Mouse (Mus musculus): ENCODE results near the gene Zfp763. TPM values are rescaled to one million over a fixed set of nuclear protein-coding genes. Genes with fewer than 3 reads are reported as not detected.

Gene Zfp763
- total RNA-seq (2023) = 1 to 10 TPM in 1 of 2 experiments, under 1 TPM in 1; 0.84 to 1.5 TPM

GRCm38 (mm10) chr17:33032900-33033891, at the start of gene Zfp763:
Gene Zfp763 (minus strand): TSS chr17:33033402.

GRCm38 (mm10) chr17:33067958-33068357, 34.8 kb upstream of the Zfp763 start, which contains the start of gene 4921501E09Rik:
Gene 4921501E09Rik (minus strand): TSS chr17:33068058.

GRCm38 (mm10) chr17:32992699-32993474, 40.3 kb downstream of the Zfp763 start, which contains the start of gene Zfp952:
Gene Zfp952 (plus strand): TSS chr17:32993129.

Other genes with a start within 250 kb of the Zfp763 start
- gene Zfp871, start 245.1 kb downstream of the Zfp763 start, total RNA-seq (2023) = 10 to 100 TPM; 45.7 to 58.2 TPM
- not detected for gene Zfp811, start 223.5 kb downstream of the Zfp763 start, total RNA-seq (2023)
- 1 to 10 TPM; 1.8 to 3.5 TPM for gene Zfp799, start 203.1 kb downstream of the Zfp763 start, total RNA-seq (2023)
- gene Zfp870, start 141.8 kb downstream of the Zfp763 start, total RNA-seq (2023) = 1 to 10 TPM in 1 of 2 experiments, under 1 TPM in 1; 0.82 to 1.1 TPM
- gene Cyp4f14, start 116.1 kb downstream of the Zfp763 start, total RNA-seq (2023) = not detected
- gene Cyp4f13, start 86.0 kb downstream of the Zfp763 start, total RNA-seq (2023) = 10 to 100 TPM; 75.3 to 82.0 TPM
- 1 to 10 TPM; 6.0 to 8.0 TPM for gene Zfp472, start 67.6 kb downstream of the Zfp763 start, total RNA-seq (2023)
- 1 to 10 TPM; 4.2 to 4.4 TPM for gene Zfp952, start 40.3 kb downstream of the Zfp763 start, total RNA-seq (2023)
- gene 4921501E09Rik, start 34.7 kb upstream of the Zfp763 start, total RNA-seq (2023) = not detected
- 1 to 10 TPM; 1.8 to 2.8 TPM for gene Zfp563, start 55.9 kb upstream of the Zfp763 start, total RNA-seq (2023)
- not detected for gene Morc2b, start 106.3 kb upstream of the Zfp763 start, total RNA-seq (2023)
- gene Olfr55, start 135.0 kb upstream of the Zfp763 start, total RNA-seq (2023) = not detected
- gene Olfr239, start 157.9 kb upstream of the Zfp763 start, total RNA-seq (2023) = not detected
- gene Olfr1564, start 188.3 kb upstream of the Zfp763 start, total RNA-seq (2023) = not detected
- gene Zfp955a, start 221.7 kb upstream of the Zfp763 start, total RNA-seq (2023) = 1 to 10 TPM; 1.8 to 2.2 TPM
- gene Olfr63, start 231.3 kb upstream of the Zfp763 start, total RNA-seq (2023) = under 1 TPM in 1 of 2 experiments, not detected in 1; 0.07 TPM